Mouse (Mus musculus): ENCODE data around the gene F11.

GRCm38 (mm10) chr8:45254194-45254842 is 7.5 kb downstream of the F11 start:
- TF ChIP-seq CTCF (IDR thresholded peaks at IDR 0.05; ENCODE audit: low read depth, low read length): no peak
- no peak for TF ChIP-seq POLR2AphosphoS5 (IDR thresholded peaks at IDR 0.05; ENCODE audit: insufficient replicate concordance, low read depth, low read length)
- TF ChIP-seq GATA1 (IDR thresholded peaks at IDR 0.05; ENCODE audit: borderline replicate concordance, low read length): no peak
